Mouse (Mus musculus): ENCODE data around the gene Dnaja3. TPM values are rescaled to one million over a fixed set of nuclear protein-coding genes. Genes with fewer than 3 reads are reported as not detected.

Gene Dnaja3
- total RNA-seq, 2 experiments from 2014 or later: 61.2 to 65.4 TPM

DNA sequence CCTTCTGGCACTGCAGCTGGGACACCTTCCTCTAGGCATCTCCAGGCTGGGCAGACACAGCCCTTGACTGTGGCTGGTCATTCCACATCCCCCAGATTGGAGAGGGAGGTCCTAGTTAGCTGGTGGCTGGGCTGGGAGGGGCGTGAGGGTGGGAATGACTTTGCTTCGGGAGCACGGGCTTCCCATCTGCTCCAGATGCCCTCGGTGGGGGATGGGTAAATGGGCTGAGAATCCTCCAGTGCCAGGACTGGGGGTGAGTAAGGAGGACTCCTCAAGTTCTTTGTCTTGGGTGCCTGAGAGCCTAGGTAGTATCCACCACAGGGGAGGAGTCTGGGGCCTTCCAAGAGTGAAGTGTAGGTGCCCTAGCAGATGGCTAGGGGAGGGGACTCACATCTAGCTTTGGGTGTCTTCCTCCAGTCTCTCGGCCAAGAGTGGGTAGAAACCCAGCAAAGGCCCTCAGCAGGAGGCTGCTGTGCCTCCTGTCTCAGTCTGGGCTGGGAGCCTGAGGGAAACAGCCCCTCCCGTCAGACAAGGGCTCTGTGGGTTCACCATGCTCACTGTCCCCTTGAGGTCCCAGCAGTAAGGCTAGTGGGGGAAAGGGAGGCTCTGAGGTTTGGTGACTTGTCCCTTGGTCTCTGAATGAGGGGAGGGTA is 40.8 kb upstream of the Dnaja3 start:
- no peak for TF ChIP-seq CTCF (conservative IDR thresholded peaks at IDR 0.05)
- DNase-seq (ENCODE audit: low spot score in 2 of 2): no peak

DNA sequence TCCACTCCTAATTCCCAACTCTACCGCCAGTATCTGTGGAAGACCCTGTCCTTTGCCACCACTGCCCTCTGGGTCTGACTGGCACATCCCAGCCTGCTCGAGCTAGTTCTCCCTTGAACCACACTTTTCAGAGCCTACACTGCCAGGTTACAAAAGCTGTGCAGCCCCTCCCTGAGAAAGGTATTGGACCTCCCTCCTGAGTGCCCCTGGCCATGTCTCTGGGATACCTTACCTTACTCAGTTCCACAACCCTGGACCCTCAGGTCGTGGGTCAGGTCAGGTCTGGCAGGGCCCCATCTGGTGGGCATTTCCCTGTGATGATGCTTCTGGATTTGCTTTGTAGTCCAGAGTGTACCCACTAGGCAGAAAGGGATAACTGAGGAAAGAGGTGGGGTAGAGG is 40.2 kb upstream of the Dnaja3 start:
- no peak overlapping the region for H3K27ac ChIP-seq
- H3K4me3 ChIP-seq: no peak overlapping the region
- DNase-seq (ENCODE audit: low spot score in 2 of 2): no peak
- no peak for TF ChIP-seq CTCF (conservative IDR thresholded peaks at IDR 0.05)

More for the DNA sequence above, 40.8 kb upstream of the Dnaja3 start:
- no peak overlapping the region for H3K4me3 ChIP-seq
- 0 out of 2 replicates have a peak overlapping the region, but pooled peaks have one; percentile 7 for H3K27ac ChIP-seq

DNA sequence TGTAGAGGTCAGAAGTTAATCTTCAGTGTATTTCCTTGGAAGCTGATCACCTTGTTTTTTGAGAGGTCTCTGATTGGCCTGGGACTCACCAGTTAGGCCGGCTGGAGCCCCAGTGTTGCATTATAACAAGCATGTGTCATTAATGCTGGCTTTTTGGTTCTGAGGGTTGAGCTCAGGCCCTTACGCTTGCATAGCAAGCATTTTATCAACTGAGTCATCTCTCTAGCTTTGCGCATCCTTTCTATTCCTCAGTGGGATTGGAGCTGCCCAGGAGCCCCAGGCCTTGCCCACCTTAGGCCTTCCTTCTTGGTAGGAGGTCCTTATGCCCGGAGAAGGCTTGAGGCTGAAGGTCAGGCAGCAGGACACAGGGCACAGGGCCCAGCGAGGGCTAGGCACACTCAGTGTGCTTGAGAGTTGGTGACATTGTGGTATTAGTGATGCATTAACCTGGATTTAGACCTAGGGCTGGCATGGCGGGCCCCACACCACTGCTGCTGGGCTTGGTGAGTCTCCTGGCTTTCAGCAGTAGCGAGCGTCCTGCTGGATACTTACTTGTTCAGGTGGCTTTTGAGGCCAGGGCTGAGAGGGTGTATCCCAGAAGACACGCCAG is 39.0 kb upstream of the Dnaja3 start:
- no peak overlapping the region for H3K4me3 ChIP-seq
- no peak for DNase-seq (ENCODE audit: low spot score in 2 of 2)
- TF ChIP-seq CTCF (conservative IDR thresholded peaks at IDR 0.05): no peak
- H3K27ac ChIP-seq: no peak overlapping the region

DNA sequence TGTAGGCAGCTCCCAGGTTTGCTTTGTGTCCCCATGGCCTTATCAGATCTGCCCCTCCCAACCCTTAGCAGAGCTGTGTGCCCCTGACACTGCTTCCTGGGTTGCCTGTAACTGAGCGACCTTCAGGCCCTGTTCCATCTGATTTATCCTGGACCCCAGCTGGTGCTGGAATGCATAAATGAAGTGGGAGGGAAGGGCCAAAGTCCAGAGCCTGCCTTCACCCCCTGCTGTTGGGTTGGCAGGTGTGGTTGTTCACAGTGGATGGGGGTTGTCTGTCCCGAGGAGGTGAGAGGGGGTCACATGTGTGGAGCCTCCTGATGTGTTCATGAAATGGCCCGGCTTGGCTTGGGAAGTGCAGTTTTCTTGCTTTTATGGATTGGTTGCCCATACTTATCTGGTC is 37.6 kb upstream of the Dnaja3 start:
- Histone ChIP-seq H3K27ac (no peak overlapping the region), H3K4me3 (no peak overlapping the region)
- TF ChIP-seq CTCF (conservative IDR thresholded peaks at IDR 0.05): no peak
- no peak for DNase-seq (ENCODE audit: low spot score in 2 of 2)

DNA sequence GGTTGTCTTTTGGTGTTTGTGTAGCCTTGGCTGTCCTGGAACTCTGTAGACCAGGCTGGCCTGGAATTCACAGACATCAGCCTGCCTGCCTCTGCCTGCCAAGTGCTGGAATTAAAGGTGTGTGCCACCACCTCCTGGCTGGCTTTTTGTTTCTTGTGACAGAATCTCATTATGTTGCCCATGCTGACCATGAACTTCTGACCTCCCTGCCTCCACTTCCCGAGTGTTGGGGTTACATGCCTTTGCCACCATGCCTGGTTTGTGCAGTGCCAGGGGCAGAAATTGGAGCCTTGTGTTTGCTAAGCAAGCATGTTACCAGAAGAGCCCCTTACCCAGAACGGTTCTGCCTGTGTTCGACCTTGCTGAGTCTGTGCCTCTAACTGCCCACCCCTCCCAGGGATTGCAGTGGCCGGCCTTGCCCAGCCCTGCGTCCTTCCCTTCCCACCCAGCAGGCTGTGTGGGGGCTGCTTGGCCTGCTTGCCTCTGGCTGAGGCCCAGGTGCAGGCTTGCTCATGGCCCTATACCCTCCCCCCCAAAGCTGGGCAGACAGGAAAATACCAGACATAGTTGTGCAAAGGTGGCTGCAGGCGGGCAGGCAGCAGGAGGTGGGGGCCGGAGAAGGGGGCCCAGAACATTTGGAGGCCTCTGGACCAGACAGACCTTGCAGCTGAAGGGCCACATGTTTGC is 36.9 kb upstream of the Dnaja3 start:
- no peak overlapping the region for H3K4me3 ChIP-seq
- no peak overlapping the region for H3K27ac ChIP-seq
- no peak for TF ChIP-seq CTCF (conservative IDR thresholded peaks at IDR 0.05)
- no peak for DNase-seq (ENCODE audit: low spot score in 2 of 2)

DNA sequence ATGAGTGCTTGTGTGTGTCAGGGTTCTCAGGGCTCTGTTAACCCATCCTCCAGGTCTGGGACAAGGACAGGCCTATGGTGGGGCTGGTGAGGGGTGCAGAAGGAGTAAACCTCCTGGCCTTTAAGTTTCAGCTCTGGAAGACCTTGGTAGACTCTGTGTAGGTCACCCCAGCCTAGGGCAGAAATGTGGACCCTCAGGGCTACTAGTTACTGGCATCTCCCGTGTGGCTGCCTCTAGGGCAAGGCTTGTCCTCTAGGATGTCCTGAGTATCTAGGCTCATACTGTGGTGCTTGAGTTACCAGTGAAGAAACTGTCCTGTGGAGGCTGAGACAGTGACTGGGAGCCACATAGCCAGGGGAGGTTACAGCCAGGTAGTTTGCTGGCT is 36.3 kb upstream of the Dnaja3 start:
- no peak for TF ChIP-seq CTCF (conservative IDR thresholded peaks at IDR 0.05)
- Histone ChIP-seq H3K27ac (no peak overlapping the region), H3K4me3 (no peak overlapping the region)
- DNase-seq (ENCODE audit: low spot score in 2 of 2): no peak

DNA sequence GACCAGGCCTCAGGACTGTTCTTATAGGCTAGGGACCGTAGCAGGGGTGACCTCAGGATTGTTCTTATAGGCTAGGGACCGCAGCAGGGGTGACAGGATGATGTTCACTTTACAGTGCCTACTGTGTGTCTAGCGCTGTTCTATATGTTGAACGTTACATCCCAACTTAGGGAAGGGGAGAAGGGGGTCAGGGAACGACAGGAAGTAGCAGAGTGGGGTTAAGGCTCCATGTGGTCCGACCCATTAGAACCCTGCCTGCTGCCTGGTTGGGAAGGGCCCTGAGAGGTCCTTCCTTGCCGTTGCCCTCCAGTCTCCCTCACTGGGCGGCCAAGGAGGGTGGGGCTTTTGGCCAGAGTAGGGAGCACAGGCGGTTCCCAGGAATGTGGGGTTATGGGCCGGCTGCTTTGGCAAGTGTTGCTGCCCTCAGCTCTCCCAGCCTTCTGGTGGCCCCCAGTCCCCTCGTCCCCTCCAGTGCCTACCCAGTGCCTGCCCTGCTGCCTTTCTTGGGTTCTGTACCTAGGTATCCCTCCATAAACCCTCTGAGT is 35.4 kb upstream of the Dnaja3 start:
- TF ChIP-seq CTCF (conservative IDR thresholded peaks at IDR 0.05): no peak
- DNase-seq (ENCODE audit: low spot score in 2 of 2): no peak
- Histone ChIP-seq H3K4me3 (no peak overlapping the region), H3K27ac (no peak overlapping the region)

DNA sequence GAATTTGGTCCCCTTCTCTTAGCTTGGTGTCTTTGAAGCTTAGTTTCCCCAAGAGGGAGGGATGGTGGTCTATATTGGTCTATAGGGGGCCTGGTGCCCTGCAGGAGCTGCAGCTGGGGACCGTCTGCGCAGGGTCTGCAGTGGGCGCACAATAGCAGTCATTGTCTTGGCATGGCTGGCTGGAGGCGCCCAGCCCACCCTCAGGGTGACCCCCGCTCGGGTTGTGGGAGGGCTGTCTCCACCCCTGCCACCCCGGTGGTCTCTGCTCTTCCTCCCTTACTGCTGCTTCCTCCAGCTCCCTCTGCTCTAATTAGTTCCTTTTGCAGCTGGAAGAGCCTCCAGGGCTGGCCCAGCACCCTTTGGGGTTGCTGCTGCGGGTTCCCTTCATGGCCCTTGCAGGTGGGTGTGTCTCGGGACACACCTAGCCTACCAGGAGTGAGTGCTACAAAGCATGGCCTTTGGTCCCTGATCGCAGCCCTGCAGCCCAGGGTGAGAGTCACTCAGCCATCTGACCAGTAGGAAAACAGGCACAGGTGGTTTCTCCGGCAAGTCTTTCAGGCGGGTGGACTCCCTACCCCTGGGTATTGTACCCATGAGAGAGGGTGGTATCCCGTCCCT is 34.2 kb upstream of the Dnaja3 start:
- no peak for DNase-seq (ENCODE audit: low spot score in 2 of 2)
- Histone ChIP-seq H3K27ac (peak overlapping the region; percentile 3; the same call in 1 of the 2 replicates), H3K4me3 (no peak overlapping the region)
- no peak for TF ChIP-seq CTCF (conservative IDR thresholded peaks at IDR 0.05)

DNA sequence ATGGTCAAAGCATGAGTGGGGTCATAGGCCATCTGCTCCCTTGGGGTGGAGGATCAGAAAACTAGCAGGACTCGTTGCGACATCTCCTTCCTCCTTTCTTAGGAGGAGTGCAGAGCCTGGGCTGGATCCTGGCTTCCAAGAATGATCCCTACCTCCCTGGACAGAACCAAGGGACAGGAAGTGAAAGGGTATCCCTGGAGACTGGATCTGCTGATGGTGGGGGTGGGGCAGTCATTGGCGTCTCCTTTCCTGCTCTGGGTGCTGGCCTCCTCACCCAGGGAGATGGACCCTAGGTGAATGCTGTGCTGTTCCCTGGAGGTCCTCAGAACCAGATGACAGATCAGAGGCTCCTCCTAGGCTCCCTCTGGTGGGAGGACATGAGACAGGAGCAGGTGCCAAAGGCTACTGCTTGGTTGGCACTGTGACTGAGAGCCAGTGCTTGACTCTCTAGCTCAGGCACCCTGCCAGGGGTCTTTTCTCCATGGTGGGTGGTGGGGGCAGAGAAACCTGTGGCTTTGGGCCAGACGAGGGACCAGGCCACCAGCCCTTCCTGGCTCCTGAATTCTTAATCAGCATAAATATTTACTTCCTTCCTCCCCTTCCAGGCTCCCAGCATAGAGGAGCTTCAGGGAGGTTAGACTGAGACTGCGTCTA is 33.2 kb upstream of the Dnaja3 start:
- Histone ChIP-seq H3K27ac (peak overlapping the region; percentile 3), H3K4me3 (no peak overlapping the region)
- no peak for DNase-seq (ENCODE audit: low spot score in 2 of 2)
- peak; percentile 74 for TF ChIP-seq CTCF (conservative IDR thresholded peaks at IDR 0.05)

DNA sequence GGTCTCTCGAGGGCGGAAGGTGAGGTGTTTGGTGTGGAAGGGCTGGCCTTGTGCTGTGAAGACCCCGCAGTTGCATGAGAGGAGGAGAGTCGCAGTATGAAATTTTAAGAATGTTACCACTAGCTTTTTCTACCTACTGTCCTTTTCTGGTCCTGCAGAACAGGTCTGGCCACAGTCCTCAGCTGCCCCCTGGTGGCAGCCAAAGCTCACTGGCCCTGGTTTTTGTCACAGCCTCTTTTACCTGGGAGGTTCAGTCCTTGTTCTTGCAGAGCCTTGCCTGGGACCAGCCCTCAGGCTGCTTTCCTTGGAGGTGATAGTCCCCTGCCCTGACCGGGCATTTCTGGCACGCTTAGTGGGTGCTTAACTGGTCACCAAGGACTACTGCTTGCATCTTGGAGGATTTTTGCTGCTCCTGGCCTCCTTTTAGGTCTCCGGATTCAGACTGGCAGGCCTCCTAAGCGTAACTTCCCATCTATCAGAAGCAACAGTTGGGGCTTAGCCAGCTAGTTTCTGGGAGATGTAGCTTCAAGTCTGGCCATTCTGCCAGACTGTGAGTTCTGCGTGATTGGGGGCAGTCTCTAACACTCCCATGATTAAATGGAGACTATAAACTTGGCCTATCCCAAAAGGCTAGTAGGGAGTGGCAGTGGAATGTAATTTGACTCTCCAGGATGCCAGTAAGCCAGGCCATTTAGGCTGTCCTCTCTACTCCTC is 31.8 kb upstream of the Dnaja3 start:
- DNase-seq (ENCODE audit: low spot score in 2 of 2): peak; percentile 80 to 83
- H3K27ac ChIP-seq: peak overlapping the region; percentile 3; the same call in 1 of the 2 replicates
- TF ChIP-seq CTCF (conservative IDR thresholded peaks at IDR 0.05): peak; percentile 98; the same call in 1 of the 2 replicates
- no peak overlapping the region for H3K4me3 ChIP-seq

DNA sequence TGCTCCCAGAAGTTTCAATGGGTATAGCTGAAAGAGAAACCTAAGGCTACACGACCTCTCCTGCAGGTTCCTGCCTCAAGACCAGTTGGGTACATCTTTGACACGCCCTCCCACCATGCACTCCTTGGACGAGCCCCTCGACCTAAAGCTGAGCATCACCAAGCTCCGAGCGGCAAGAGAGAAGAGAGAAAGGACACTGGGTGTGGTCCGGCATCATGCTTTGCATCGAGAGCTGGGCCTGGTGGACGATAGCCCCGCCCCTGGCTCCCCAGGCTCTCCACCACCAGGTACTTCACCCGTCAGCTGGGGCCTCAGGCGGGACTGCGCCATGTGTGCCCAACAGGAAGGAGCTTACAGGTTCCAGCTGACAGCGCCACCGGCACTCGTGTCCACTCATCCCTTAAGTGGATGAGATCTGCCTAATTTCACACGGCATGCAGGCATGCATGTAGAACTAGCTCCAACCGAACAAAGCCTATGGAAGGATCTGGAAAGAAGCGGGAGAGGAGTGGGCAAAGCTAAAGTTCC is 31.2 kb upstream of the Dnaja3 start:
- no peak for DNase-seq (ENCODE audit: low spot score in 2 of 2)
- no peak overlapping the region for H3K4me3 ChIP-seq
- TF ChIP-seq CTCF (conservative IDR thresholded peaks at IDR 0.05): no peak
- H3K27ac ChIP-seq: no peak overlapping the region

DNA sequence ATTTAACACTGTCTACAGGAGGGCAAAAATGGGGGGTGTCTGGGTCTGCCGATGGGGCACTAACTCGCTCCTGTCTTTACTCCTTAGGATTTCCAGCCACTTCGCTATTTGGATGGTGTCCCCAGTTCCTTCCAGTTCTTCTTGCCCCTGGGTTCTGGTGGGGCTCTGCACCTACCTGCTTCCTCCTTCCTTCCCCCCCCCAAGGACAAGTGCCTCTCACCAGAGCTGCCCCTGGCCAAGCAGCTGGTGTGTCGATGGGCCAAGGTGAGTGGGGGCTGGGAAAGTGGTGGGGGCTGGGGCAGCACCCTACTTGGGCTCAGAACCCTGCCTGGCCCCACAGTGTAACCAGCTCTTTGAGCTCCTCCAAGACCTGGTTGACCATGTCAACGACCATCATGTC is 28.6 kb upstream of the Dnaja3 start:
- Histone ChIP-seq H3K4me3 (no peak overlapping the region), H3K27ac (no peak overlapping the region)
- DNase-seq (ENCODE audit: low spot score in 2 of 2): no peak
- no peak for TF ChIP-seq CTCF (conservative IDR thresholded peaks at IDR 0.05)

Measured in layer of hippocampus, adult 2 months (tissue).